Mouse (Mus musculus) liver, adult (tissue): ENCODE measurements around the gene Zfp367.

Experiments
- GATA4 ChIP-seq: IDR thresholded peaks from 2 replicates; pipeline ENCODE4 v1.6.1; 2014; ENCODE audit warnings: mild to moderate bottlenecking, low read length; ENCODE audit not compliant: insufficient replicate concordance

Zfp367 gene

DNA sequence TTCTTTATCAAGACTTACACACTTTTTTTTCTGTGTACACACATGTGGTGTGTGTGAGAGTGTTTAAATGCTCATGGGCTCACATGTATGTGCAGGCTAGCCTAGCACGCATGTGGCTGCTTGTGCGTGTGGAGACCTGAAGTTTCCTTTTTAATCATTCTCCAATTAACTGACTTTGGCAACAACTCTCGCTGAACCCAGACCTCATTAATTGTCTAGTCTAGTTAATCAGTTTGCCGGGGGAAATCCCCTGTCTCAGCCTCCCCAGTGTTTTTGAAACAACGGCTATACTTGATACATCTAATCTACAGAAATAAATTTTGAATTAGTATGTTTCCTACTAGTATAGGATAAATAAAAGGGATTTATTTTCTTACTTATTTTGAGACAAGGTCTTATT is 67.0 kb downstream of the Zfp367 start:
- no peak for TF ChIP-seq GATA4

GRCm38 (mm10) chr13:64083331-64083730 is 69.7 kb downstream of the Zfp367 start:
- no peak for TF ChIP-seq GATA4
